ENCODE assay signal across 7 mouse cellular contexts in genomic region chr12:106310585-106311319, GRCm38 (mm10).
DNase-seq lines count a peak whose midpoint lies in the region; ATAC-seq and TF ChIP-seq lines count a peak whose summit lies in the region.

No protein-coding gene starts in this region.

- ATAC-seq in lung, embryonic 15.5 days (ENCODE audit: borderline replicate concordance, extremely low read depth, low FRiP score, low TSS enrichment) = no peak
- peak; percentile 65; the same call in 1 of the 2 replicates for ATAC-seq in forebrain, embryonic 11.5 days (replicated peaks; ENCODE audit: low FRiP score)

- H3K27ac ChIP-seq in lung, embryonic 15.5 days = no peak overlapping the region
- no peak overlapping the region for H3K27ac ChIP-seq in forebrain, embryonic 11.5 days (ENCODE audit: low read depth, low read length)

- no peaks in the 10 kb centered on the region for H3K36me3 ChIP-seq in lung, embryonic 15.5 days
- no peaks in the 10 kb centered on the region for H3K36me3 ChIP-seq in forebrain, embryonic 11.5 days (ENCODE audit: control insufficient read depth, insufficient read depth, low read length)

- 2% methylated on average over 34 of the region's 34 CpGs for WGBS in lung, embryonic 15.5 days
- WGBS in lung, adult 2 months = 1% methylated on average over 34 of the region's 34 CpGs
- under 1% methylated on average over 34 of the region's 34 CpGs for WGBS in forebrain, embryonic 11.5 days

- TF ChIP-seq CTCF in lung, adult 2 months (IDR thresholded peaks at IDR 0.05; ENCODE audit: insufficient read depth, low read length) = no peak

- TF ChIP-seq POLR2A in lung, adult 2 months (IDR thresholded peaks at IDR 0.05; ENCODE audit: borderline replicate concordance, extremely low read depth, low read depth, low read length) = no peak

- H3K27me3 ChIP-seq in lung, embryonic 15.5 days = peaks cover 25% of the 10 kb centered on the region
- peaks cover 4% of the 10 kb centered on the region; the same call in 1 of the 2 replicates for H3K27me3 ChIP-seq in forebrain, embryonic 11.5 days (ENCODE audit: control insufficient read depth, insufficient read depth, low read length)

- H3K9ac ChIP-seq in lung, embryonic 15.5 days = peak overlapping the region; percentile 34
- H3K9ac ChIP-seq in forebrain, embryonic 11.5 days (ENCODE audit: low read length) = peak overlapping the region; percentile 60

- H3K9me3 ChIP-seq in lung, embryonic 15.5 days = no peaks in the 10 kb centered on the region
- no peaks in the 10 kb centered on the region for H3K9me3 ChIP-seq in forebrain, embryonic 11.5 days (ENCODE audit: control insufficient read depth, low read length)

- no peak for DNase-seq in lung, adult 2 months
- DNase-seq in adrenal gland, postnatal 25 days = peak; percentile 21
- DNase-seq in forebrain, embryonic 11.5 days (ENCODE audit: low spot score) = peak; percentile 63
- DNase-seq in hindlimb bud, embryonic 11.5 days (ENCODE audit: extremely low spot score, low read depth, low spot score) = peak; percentile 6
- DNase-seq in neural tube, embryonic 10.5 days (ENCODE audit: extremely low spot score, low spot score) = peak; percentile 56
- no peak for DNase-seq in right cerebral cortex, postnatal 25 days

- peak overlapping the region; percentile 44 for H3K4me3 ChIP-seq in lung, embryonic 15.5 days
- H3K4me3 ChIP-seq in lung, adult 2 months (replicated peaks; ENCODE audit: extremely low read depth, low read depth, low read length) = no peak overlapping the region
- peak overlapping the region; percentile 38 for H3K4me3 ChIP-seq in forebrain, embryonic 11.5 days (ENCODE audit: low read depth, low read length)

- H3K4me2 ChIP-seq in lung, embryonic 15.5 days = peak overlapping the region; percentile 79
- peak overlapping the region; percentile 74 for H3K4me2 ChIP-seq in forebrain, embryonic 11.5 days (ENCODE audit: low read depth, low read length, severe bottlenecking)

- H3K4me1 ChIP-seq in lung, embryonic 15.5 days = no peaks in the 10 kb centered on the region
- no peaks in the 10 kb centered on the region for H3K4me1 ChIP-seq in lung, adult 2 months (ENCODE audit: control insufficient read depth, insufficient read depth, low read length)
- H3K4me1 ChIP-seq in forebrain, embryonic 11.5 days (replicated peaks; ENCODE audit: control insufficient read depth, insufficient read depth, low read length) = peaks cover 7% of the 10 kb centered on the region; the same call in 1 of the 2 replicates

Comparison
In these comparisons a context has a peak if more than half of its experiments do, and no peak if none do; other contexts are left out.
1. DNase-seq: peak in adrenal gland, postnatal 25 days (single experiment), forebrain, embryonic 11.5 days (single experiment), hindlimb bud, embryonic 11.5 days (single experiment) and neural tube, embryonic 10.5 days (single experiment); none in lung, adult 2 months (single experiment) and right cerebral cortex, postnatal 25 days (single experiment).